Mouse (Mus musculus): ENCODE data around the gene Uqcr11. TPM values are rescaled to one million over a fixed set of nuclear protein-coding genes. Genes with fewer than 3 reads are reported as not detected.

The Uqcr11 gene
- polyA plus RNA-seq, 1 experiment, result 1,263 TPM

GRCm38 (mm10) chr10:80357336-80357735 is 49.3 kb downstream of the Uqcr11 start:
- Histone ChIP-seq H3K4me1 (ENCODE audit: control insufficient read depth, insufficient read depth, low read length) (0 out of 2 replicates have a peak, but pooled peaks cover 3% of the 10 kb centered on the region), H3K4me3 (replicated peaks; ENCODE audit: extremely low read depth, low read depth, low read length) (no peak overlapping the region)
- WGBS, result 24% methylated on average over 7 of the region's 7 CpGs
- no peak for DNase-seq
- no peak for TF ChIP-seq CTCF (IDR thresholded peaks at IDR 0.05; ENCODE audit: insufficient read depth, low read length)

GRCm38 (mm10) chr10:80356737-80357136 is 49.9 kb downstream of the Uqcr11 start:
- Histone ChIP-seq H3K4me3 (replicated peaks; ENCODE audit: extremely low read depth, low read depth, low read length) (no peak overlapping the region), H3K4me1 (ENCODE audit: control insufficient read depth, insufficient read depth, low read length) (0 out of 2 replicates have a peak, but pooled peaks cover 3% of the 10 kb centered on the region)
- DNase-seq, result no peak
- TF ChIP-seq POLR2A (IDR thresholded peaks at IDR 0.05; ENCODE audit: borderline replicate concordance, extremely low read depth, low read depth, low read length) (no peak), CTCF (IDR thresholded peaks at IDR 0.05; ENCODE audit: insufficient read depth, low read length) (no peak)
- 2% methylated on average over 34 of the region's 34 CpGs for WGBS

GRCm38 (mm10) chr10:80356001-80356682 is 50.5 kb downstream of the Uqcr11 start, which contains the start of gene Plk5:
TSS of gene Plk5 (plus strand) at chr10:80356459.
- 3% methylated on average over 53 of the region's 53 CpGs for WGBS
- H3K4me1 ChIP-seq (ENCODE audit: control insufficient read depth, insufficient read depth, low read length), result 0 out of 2 replicates have a peak, but pooled peaks cover 3% of the 10 kb centered on the region
- no peak within 1 kb of the TSS for H3K4me3 ChIP-seq (replicated peaks; ENCODE audit: extremely low read depth, low read depth, low read length)
- DNase-seq, result no peak
- TF ChIP-seq POLR2A (IDR thresholded peaks at IDR 0.05; ENCODE audit: borderline replicate concordance, extremely low read depth, low read depth, low read length) (no peak), CTCF (IDR thresholded peaks at IDR 0.05; ENCODE audit: insufficient read depth, low read length) (no peak)

- TF ChIP-seq POLR2A (IDR thresholded peaks at IDR 0.05; ENCODE audit: borderline replicate concordance, extremely low read depth, low read depth, low read length), result no peak
- TF ChIP-seq CTCF (IDR thresholded peaks at IDR 0.05; ENCODE audit: insufficient read depth, low read length), result no peak
- 0 out of 2 replicates have a peak, but pooled peaks cover 3% of the 10 kb centered on the region for H3K4me1 ChIP-seq (ENCODE audit: control insufficient read depth, insufficient read depth, low read length)
- H3K4me3 ChIP-seq (replicated peaks; ENCODE audit: extremely low read depth, low read depth, low read length), result no peak overlapping the region
- DNase-seq, result no peak
- 16% methylated on average over 9 of the region's 9 CpGs for WGBS
Measured at GRCm38 (mm10) chr10:80355431-80355830, 51.2 kb downstream of the Uqcr11 start.

Other genes with a start within 250 kb of the Uqcr11 start
- gene Cirbp, start 240.8 kb downstream of the Uqcr11 start, polyA plus RNA-seq (2012; rRNA removed), result 162 and 200 TPM in 2 replicates
- gene 1600002K03Rik, start 233.9 kb downstream of the Uqcr11 start, polyA plus RNA-seq (2012; rRNA removed), result 11.2 and 14.0 TPM in 2 replicates
- gene Efna2, start 227.3 kb downstream of the Uqcr11 start, polyA plus RNA-seq (2012; rRNA removed), result 3.6 and 4.7 TPM in 2 replicates
- gene Mum1, start 180.4 kb downstream of the Uqcr11 start, polyA plus RNA-seq (2012; rRNA removed), result 39.6 and 42.0 TPM in 2 replicates
- 421 and 497 TPM in 2 replicates for gene Ndufs7, start 157.7 kb downstream of the Uqcr11 start, polyA plus RNA-seq (2012; rRNA removed)
- 26.4 and 29.7 TPM in 2 replicates for gene Gamt, start 145.8 kb downstream of the Uqcr11 start, polyA plus RNA-seq (2012; rRNA removed)
- 65.9 and 68.5 TPM in 2 replicates for gene Dazap1, start 145.3 kb downstream of the Uqcr11 start, polyA plus RNA-seq (2012; rRNA removed)
- gene Rps15, start 114.4 kb downstream of the Uqcr11 start, polyA plus RNA-seq (2012; rRNA removed), result 1,318 and 1,397 TPM in 2 replicates
- 3.8 and 4.1 TPM in 2 replicates for gene Apc2, start 110.9 kb downstream of the Uqcr11 start, polyA plus RNA-seq (2012; rRNA removed)
- 58.4 and 62.4 TPM in 2 replicates for gene 2310011J03Rik, start 86.3 kb downstream of the Uqcr11 start, polyA plus RNA-seq (2012; rRNA removed)
- gene Pcsk4, start 77.3 kb downstream of the Uqcr11 start, polyA plus RNA-seq (2012; rRNA removed), result 9.8 and 10.4 TPM in 2 replicates
- 23.7 and 26.8 TPM in 2 replicates for gene Reep6, start 76.9 kb downstream of the Uqcr11 start, polyA plus RNA-seq (2012; rRNA removed)
- 87.6 and 89.2 TPM in 2 replicates for gene Adamtsl5, start 58.4 kb downstream of the Uqcr11 start, polyA plus RNA-seq (2012; rRNA removed)
- 5.5 and 6.0 TPM in 2 replicates for gene Plk5, start 50.4 kb downstream of the Uqcr11 start, polyA plus RNA-seq (2012; rRNA removed)
- gene Mex3d, start 19.2 kb downstream of the Uqcr11 start, polyA plus RNA-seq (2012; rRNA removed), result 37.5 and 48.3 TPM in 2 replicates
- gene Mbd3, start 7.3 kb downstream of the Uqcr11 start, polyA plus RNA-seq (2012; rRNA removed), result 131 and 143 TPM in 2 replicates
- gene Tcf3, start 26.8 kb upstream of the Uqcr11 start, polyA plus RNA-seq (2012; rRNA removed), result 94.7 and 98.6 TPM in 2 replicates
- gene Onecut3, start 88.0 kb upstream of the Uqcr11 start, polyA plus RNA-seq (2012; rRNA removed), result not detected in 2 replicates
- gene Atp8b3, start 132.3 kb upstream of the Uqcr11 start, polyA plus RNA-seq (2012; rRNA removed), result 0.08 and 0.11 TPM in 2 replicates
- 61.8 and 62.7 TPM in 2 replicates for gene Rexo1, start 154.7 kb upstream of the Uqcr11 start, polyA plus RNA-seq (2012; rRNA removed)
- 24.8 and 31.5 TPM in 2 replicates for gene Klf16, start 170.5 kb upstream of the Uqcr11 start, polyA plus RNA-seq (2012; rRNA removed)
- gene Abhd17a, start 183.5 kb upstream of the Uqcr11 start, polyA plus RNA-seq (2012; rRNA removed), result 191 and 262 TPM in 2 replicates
- gene Scamp4, start 196.0 kb upstream of the Uqcr11 start, polyA plus RNA-seq (2012; rRNA removed), result 91.4 and 110 TPM in 2 replicates
- 10.0 and 14.1 TPM in 2 replicates for gene Adat3, start 196.1 kb upstream of the Uqcr11 start, polyA plus RNA-seq (2012; rRNA removed)
- 1.6 and 2.2 TPM in 2 replicates for gene Gm49322, start 199.2 kb upstream of the Uqcr11 start, polyA plus RNA-seq (2012; rRNA removed)
- gene Csnk1g2, start 216.0 kb upstream of the Uqcr11 start, polyA plus RNA-seq (2012; rRNA removed), result 246 and 276 TPM in 2 replicates

All from lung, adult 2 months (tissue).